Mouse (Mus musculus): ENCODE results near the gene Zic2. TPM values are rescaled to one million over a fixed set of nuclear protein-coding genes. Genes with fewer than 3 reads are reported as not detected.

Gene Zic2
- polyA plus RNA-seq, 1 experiment from 2014 or later, result 9.3 TPM

GRCm38 (mm10) chr14:122489686-122490414, 14.6 kb downstream of the Zic2 start:
- Histone ChIP-seq H3K9me3 (no peaks in the 10 kb centered on the region), H3K4me1 (peaks cover 18% of the 10 kb centered on the region), H3K4me3 (peak overlapping the region; percentile 28), H3K9ac (replicated peaks) (no peak overlapping the region), H3K27ac (replicated peaks) (0 out of 2 replicates have a peak overlapping the region, but pooled peaks have one; percentile 68), H3K27me3 (peaks cover 62% of the 10 kb centered on the region), H3K4me2 (replicated peaks) (peak overlapping the region; percentile 46), H3K36me3 (no peaks in the 10 kb centered on the region)
- 1% methylated on average over 12 of the region's 12 CpGs for WGBS
- no peak for ATAC-seq (replicated peaks)

- peaks cover 13% of the 10 kb centered on the region for H3K4me1 ChIP-seq
- H3K9ac ChIP-seq (replicated peaks), result 0 out of 2 replicates have a peak within 1 kb of the TSS, but pooled peaks have one; percentile 10
- peak within 1 kb of the TSS; percentile 68 for H3K27ac ChIP-seq (replicated peaks)
- peak within 1 kb of the TSS; percentile 28 for H3K4me3 ChIP-seq
- no peaks in the 10 kb centered on the region for H3K9me3 ChIP-seq
- peak within 1 kb of the TSS; percentile 46 for H3K4me2 ChIP-seq (replicated peaks)
- H3K36me3 ChIP-seq, result no peaks in the 10 kb centered on the region
- 4% methylated on average over 47 of the region's 51 CpGs for WGBS
- peak; percentile 76 for ATAC-seq (replicated peaks)
- H3K27me3 ChIP-seq, result peaks cover 53% of the 10 kb centered on the region
Observed at GRCm38 (mm10) chr14:122490441-122491328, 15.4 kb downstream of the Zic2 start, which contains the start of gene Gm10837. Gene Gm10837, plus strand, starts transcription at chr14:122490586.

- Histone ChIP-seq H3K9ac (replicated peaks) (no peak overlapping the region), H3K27ac (replicated peaks) (no peak overlapping the region), H3K27me3 (peaks cover 45% of the 10 kb centered on the region), H3K4me3 (no peak overlapping the region), H3K4me1 (peaks cover 13% of the 10 kb centered on the region), H3K36me3 (no peaks in the 10 kb centered on the region), H3K9me3 (no peaks in the 10 kb centered on the region), H3K4me2 (replicated peaks) (no peak overlapping the region)
- no peak for ATAC-seq (replicated peaks)
- WGBS, result 74% methylated on average over 6 of the region's 6 CpGs
Observed at GRCm38 (mm10) chr14:122491521-122491920, 16.3 kb downstream of the Zic2 start.

- H3K4me3 ChIP-seq, result no peak overlapping the region
- H3K4me2 ChIP-seq (replicated peaks), result no peak overlapping the region
- no peak overlapping the region for H3K9ac ChIP-seq (replicated peaks)
- ATAC-seq (replicated peaks), result no peak
- H3K36me3 ChIP-seq, result no peaks in the 10 kb centered on the region
- no peaks in the 10 kb centered on the region for H3K9me3 ChIP-seq
- H3K27me3 ChIP-seq, result peaks cover 42% of the 10 kb centered on the region
- WGBS, result 62% methylated on average over 1 of the region's 1 CpGs
- peaks cover 13% of the 10 kb centered on the region for H3K4me1 ChIP-seq
- no peak overlapping the region for H3K27ac ChIP-seq (replicated peaks)
Observed at GRCm38 (mm10) chr14:122492015-122492414, 16.8 kb downstream of the Zic2 start.

- Histone ChIP-seq H3K9ac (replicated peaks) (no peak overlapping the region), H3K4me2 (replicated peaks) (no peak overlapping the region), H3K27ac (replicated peaks) (no peak overlapping the region), H3K36me3 (no peaks in the 10 kb centered on the region), H3K9me3 (no peaks in the 10 kb centered on the region), H3K4me3 (no peak overlapping the region), H3K4me1 (no peaks in the 10 kb centered on the region), H3K27me3 (no peaks in the 10 kb centered on the region)
- no peak for ATAC-seq (replicated peaks)
- WGBS, result 31% methylated on average over 2 of the region's 2 CpGs
Observed at GRCm38 (mm10) chr14:122509058-122509457, 33.8 kb downstream of the Zic2 start.

GRCm38 (mm10) chr14:122511519-122511918, 36.3 kb downstream of the Zic2 start:
- Histone ChIP-seq H3K27me3 (no peaks in the 10 kb centered on the region), H3K4me2 (replicated peaks) (no peak overlapping the region), H3K27ac (replicated peaks) (no peak overlapping the region), H3K9ac (replicated peaks) (no peak overlapping the region), H3K36me3 (no peaks in the 10 kb centered on the region), H3K4me3 (no peak overlapping the region), H3K4me1 (no peaks in the 10 kb centered on the region), H3K9me3 (no peaks in the 10 kb centered on the region)
- 73% methylated on average over 3 of the region's 3 CpGs for WGBS
- ATAC-seq (replicated peaks), result no peak

- Histone ChIP-seq H3K4me1 (no peaks in the 10 kb centered on the region), H3K27ac (replicated peaks) (no peak overlapping the region), H3K9me3 (no peaks in the 10 kb centered on the region), H3K4me2 (replicated peaks) (no peak overlapping the region), H3K4me3 (no peak overlapping the region), H3K36me3 (no peaks in the 10 kb centered on the region), H3K9ac (replicated peaks) (no peak overlapping the region), H3K27me3 (no peaks in the 10 kb centered on the region)
- no peak for ATAC-seq (replicated peaks)
- 80% methylated on average over 1 of the region's 1 CpGs for WGBS
Observed at GRCm38 (mm10) chr14:122513511-122514036, 38.3 kb downstream of the Zic2 start.

- no peaks in the 10 kb centered on the region for H3K36me3 ChIP-seq
- no peak for ATAC-seq (replicated peaks)
- H3K9ac ChIP-seq (replicated peaks), result no peak overlapping the region
- peaks cover 1% of the 10 kb centered on the region; the same call in 1 of the 2 replicates for H3K4me1 ChIP-seq
- no peak overlapping the region for H3K27ac ChIP-seq (replicated peaks)
- no peaks in the 10 kb centered on the region for H3K9me3 ChIP-seq
- 88% methylated on average over 4 of the region's 4 CpGs for WGBS
- H3K27me3 ChIP-seq, result no peaks in the 10 kb centered on the region
- H3K4me2 ChIP-seq (replicated peaks), result no peak overlapping the region
- H3K4me3 ChIP-seq, result no peak overlapping the region
Observed at GRCm38 (mm10) chr14:122528475-122528874, 53.2 kb downstream of the Zic2 start.

Other genes starting within 250 kb of the Zic2 start
- 0.74 and 0.75 TPM in 2 replicates for gene Gm5089, start 24.3 kb upstream of the Zic2 start, polyA plus RNA-seq (2015; fragmentation: Nextera tagmentation; extraction: Ambion mirVana)
- gene Zic5, start 9.8 kb upstream of the Zic2 start, polyA plus RNA-seq (2015; fragmentation: Nextera tagmentation; extraction: Ambion mirVana), result 14.2 and 15.2 TPM in 2 replicates
- gene Gm10837, start 15.2 kb downstream of the Zic2 start, polyA plus RNA-seq (2015; fragmentation: Nextera tagmentation; extraction: Ambion mirVana), result 0.57 and 0.63 TPM in 2 replicates
- 21.9 and 25.2 TPM in 2 replicates for gene Pcca, start 58.9 kb downstream of the Zic2 start, polyA plus RNA-seq (2015; fragmentation: Nextera tagmentation; extraction: Ambion mirVana)

Measured in forebrain, embryonic 15.5 days (tissue).